Mouse (Mus musculus) bone marrow, adult 2 months (tissue): Measurements from ENCODE around the gene Itgae.

Experiments used
- CTCF ChIP-seq: fragments of 200-500 bp; IDR thresholded peaks from 2 replicates; pipeline ENCODE4 v1.5.1; 2011; ENCODE audit warnings: low read length, control low read depth; ENCODE audit not compliant: control insufficient read depth, insufficient read depth
- POLR2A ChIP-seq: fragments of 200-500 bp; IDR thresholded peaks from 2 replicates; pipeline ENCODE4 v1.6.1; 2011; ENCODE audit warnings: low read depth, mild to moderate bottlenecking, control low read depth, low read length, borderline replicate concordance; ENCODE audit not compliant: control insufficient read depth

- TF ChIP-seq POLR2A (no peak), CTCF (no peak)
Measured at GRCm38 (mm10) chr11:73090283-73090682, at the start of gene Itgae.
